Mouse (Mus musculus): ENCODE measurements around the gene Ovol2. TPM values are rescaled to one million over a fixed set of nuclear protein-coding genes. Genes with fewer than 3 reads are reported as not detected.

Gene Ovol2
- polyA plus RNA-seq, 1 experiment from 2014 or later = 0.29 TPM

DNA sequence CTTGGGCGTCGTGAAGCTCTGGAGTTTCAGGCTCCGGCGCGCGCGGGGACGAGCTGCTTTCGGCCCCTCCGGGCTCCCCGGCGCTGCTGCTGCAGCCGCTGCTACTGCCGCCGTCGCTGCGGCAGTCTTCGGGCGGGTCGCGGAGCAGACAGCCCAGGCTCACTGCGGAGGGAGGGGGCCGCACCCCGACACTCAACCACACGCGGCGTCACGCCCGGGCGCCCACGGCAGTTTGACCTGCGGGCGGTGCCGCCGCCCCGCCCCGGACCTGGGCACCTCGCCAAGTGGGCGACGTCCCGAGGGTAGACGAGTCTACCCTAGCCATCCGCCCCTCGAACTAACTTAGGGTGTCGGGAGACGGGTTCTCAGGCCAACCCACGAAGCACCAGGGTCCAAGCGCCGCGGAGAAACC, 980 bp downstream of the Ovol2 start:
- Histone ChIP-seq H3K4me3 (ENCODE audit: low read depth, low read length) (peak overlapping the region; percentile 42), H3K27me3 (ENCODE audit: control insufficient read depth, insufficient read depth, low read length) (peaks cover 66% of the 10 kb centered on the region), H3K9ac (ENCODE audit: low read length) (peak overlapping the region; percentile 36; the same call in 1 of the 2 replicates), H3K4me1 (ENCODE audit: control insufficient read depth, insufficient read depth, low read length) (peaks cover 20% of the 10 kb centered on the region), H3K36me3 (ENCODE audit: control insufficient read depth, insufficient read depth, low read length) (no peaks in the 10 kb centered on the region), H3K9me3 (ENCODE audit: control insufficient read depth, low read length) (no peaks in the 10 kb centered on the region), H3K27ac (ENCODE audit: low read depth, low read length) (no peak overlapping the region), H3K4me2 (peak overlapping the region; percentile 75)
- ATAC-seq (ENCODE audit: low FRiP score) (peak; percentile 39), DNase-seq (ENCODE audit: low spot score, missing footprints) (no peak)
- WGBS = under 1% methylated on average over 47 of the region's 50 CpGs

DNA sequence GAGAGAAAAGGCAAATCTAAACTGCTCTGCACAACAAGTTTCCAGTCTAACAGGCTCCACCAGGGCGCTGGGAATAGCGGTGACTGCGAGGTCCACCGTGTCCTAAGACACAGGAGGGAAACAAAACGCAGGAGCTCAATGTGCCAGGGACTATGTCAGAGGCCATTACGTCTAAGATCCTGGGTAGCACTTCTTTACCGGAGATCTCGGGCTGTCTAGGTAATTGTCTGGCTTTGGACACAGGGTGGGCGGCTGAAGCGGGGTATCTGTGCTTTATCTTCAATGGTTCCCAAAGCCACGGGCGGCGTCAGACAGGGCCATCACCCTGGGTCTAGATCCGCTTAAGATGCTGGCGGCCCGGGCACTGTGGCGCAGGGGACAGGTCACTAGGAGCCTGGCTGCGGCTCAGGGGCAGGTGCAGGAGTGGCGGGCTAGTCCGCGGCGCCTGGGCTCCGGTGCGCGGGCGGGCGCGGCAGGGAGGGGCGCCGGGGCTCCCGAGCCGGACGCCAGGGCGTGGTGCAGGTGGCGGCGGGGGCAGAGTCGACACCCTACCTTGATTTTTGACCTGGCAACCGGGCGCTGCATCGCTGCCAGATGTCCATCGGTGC, 1.5 kb downstream of the Ovol2 start:
- Histone ChIP-seq H3K4me2 (peak overlapping the region; percentile 75), H3K9ac (ENCODE audit: low read length) (peak overlapping the region; percentile 36; the same call in 1 of the 2 replicates), H3K4me1 (ENCODE audit: control insufficient read depth, insufficient read depth, low read length) (peaks cover 20% of the 10 kb centered on the region), H3K4me3 (ENCODE audit: low read depth, low read length) (peak overlapping the region; percentile 42), H3K9me3 (ENCODE audit: control insufficient read depth, low read length) (no peaks in the 10 kb centered on the region), H3K27me3 (ENCODE audit: control insufficient read depth, insufficient read depth, low read length) (peaks cover 66% of the 10 kb centered on the region), H3K36me3 (ENCODE audit: control insufficient read depth, insufficient read depth, low read length) (no peaks in the 10 kb centered on the region), H3K27ac (ENCODE audit: low read depth, low read length) (no peak overlapping the region)
- ATAC-seq (ENCODE audit: low FRiP score) (peak; percentile 17), DNase-seq (ENCODE audit: low spot score, missing footprints) (peak; percentile 95)
- under 1% methylated on average over 41 of the region's 41 CpGs for WGBS

DNA sequence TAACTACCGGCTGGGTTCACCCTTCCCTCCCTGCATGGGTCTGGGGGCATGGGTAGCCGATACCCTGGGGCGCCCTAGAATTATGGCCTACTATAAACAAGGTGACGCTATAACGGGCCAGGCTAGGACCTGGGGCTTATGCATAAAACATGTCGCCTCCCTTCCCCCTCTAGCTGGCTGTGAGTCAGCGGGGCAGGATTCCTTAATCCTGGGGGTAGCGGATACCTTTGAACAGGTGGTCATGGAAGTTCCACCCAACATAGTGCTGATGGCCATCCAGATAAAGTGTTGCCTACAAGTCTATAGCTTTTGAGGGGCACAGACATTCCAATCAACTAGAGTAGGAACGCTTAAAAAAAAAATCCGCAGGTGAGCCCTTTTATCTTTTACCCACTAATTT, 2.0 kb downstream of the Ovol2 start:
- Histone ChIP-seq H3K9me3 (ENCODE audit: control insufficient read depth, low read length) (no peaks in the 10 kb centered on the region), H3K36me3 (ENCODE audit: control insufficient read depth, insufficient read depth, low read length) (no peaks in the 10 kb centered on the region), H3K4me1 (ENCODE audit: control insufficient read depth, insufficient read depth, low read length) (peaks cover 20% of the 10 kb centered on the region), H3K4me2 (no peak overlapping the region), H3K9ac (ENCODE audit: low read length) (no peak overlapping the region), H3K4me3 (ENCODE audit: low read depth, low read length) (peak overlapping the region; percentile 42; the same call in 1 of the 2 replicates), H3K27ac (ENCODE audit: low read depth, low read length) (no peak overlapping the region), H3K27me3 (ENCODE audit: control insufficient read depth, insufficient read depth, low read length) (peaks cover 65% of the 10 kb centered on the region)
- peak; percentile 90 for DNase-seq (ENCODE audit: low spot score, missing footprints)
- peak; percentile 23; the same call in 1 of the 2 replicates for ATAC-seq (ENCODE audit: low FRiP score)
- WGBS = 2% methylated on average over 10 of the region's 10 CpGs

DNA sequence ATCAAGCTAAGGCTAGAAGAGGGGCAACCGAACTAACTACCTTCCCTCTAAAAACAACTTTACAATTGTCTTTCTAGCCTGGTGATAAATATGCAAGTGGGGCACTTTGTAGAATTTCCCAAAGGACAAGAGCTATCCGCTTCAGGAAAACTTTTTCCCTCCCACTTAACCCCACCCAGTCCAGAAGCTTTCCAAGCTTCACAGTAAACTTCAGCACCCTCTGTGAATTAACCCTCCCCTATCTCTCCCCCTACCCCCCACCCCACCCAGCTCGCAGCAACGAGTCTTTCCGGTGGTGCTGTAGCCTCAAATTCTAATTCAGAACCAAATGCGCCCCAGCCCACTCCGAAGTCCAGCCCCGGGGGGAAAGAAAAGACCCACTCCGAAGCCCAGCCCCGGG, 2.5 kb downstream of the Ovol2 start:
- H3K4me2 ChIP-seq = no peak overlapping the region
- no peaks in the 10 kb centered on the region for H3K9me3 ChIP-seq (ENCODE audit: control insufficient read depth, low read length)
- no peaks in the 10 kb centered on the region for H3K36me3 ChIP-seq (ENCODE audit: control insufficient read depth, insufficient read depth, low read length)
- H3K27me3 ChIP-seq (ENCODE audit: control insufficient read depth, insufficient read depth, low read length) = peaks cover 63% of the 10 kb centered on the region
- H3K4me1 ChIP-seq (ENCODE audit: control insufficient read depth, insufficient read depth, low read length) = peaks cover 20% of the 10 kb centered on the region
- H3K4me3 ChIP-seq (ENCODE audit: low read depth, low read length) = no peak overlapping the region
- ATAC-seq (ENCODE audit: low FRiP score) = no peak
- no peak overlapping the region for H3K9ac ChIP-seq (ENCODE audit: low read length)
- 3% methylated on average over 9 of the region's 10 CpGs for WGBS
- no peak overlapping the region for H3K27ac ChIP-seq (ENCODE audit: low read depth, low read length)
- peak; percentile 85 for DNase-seq (ENCODE audit: low spot score, missing footprints)

DNA sequence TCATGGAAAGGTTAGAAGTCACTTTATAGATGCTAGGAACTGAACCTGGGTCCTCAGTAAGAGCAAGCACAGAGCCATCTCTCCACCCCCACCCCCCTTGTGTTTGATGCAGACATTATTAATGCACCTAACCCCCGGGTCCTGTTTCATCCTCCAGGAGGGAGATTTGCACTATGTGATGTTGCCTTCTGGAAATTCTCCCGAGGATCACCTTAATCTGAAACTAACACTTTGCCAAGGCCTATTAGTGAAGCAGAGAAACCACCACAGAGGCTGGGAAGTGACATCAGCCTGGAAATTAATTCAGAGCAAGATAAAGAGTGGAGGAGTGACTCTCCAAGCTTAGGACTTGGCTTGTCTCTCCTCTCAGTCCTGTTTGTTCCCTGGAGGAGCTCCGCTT, 7.7 kb downstream of the Ovol2 start:
- no peak overlapping the region for H3K9ac ChIP-seq (ENCODE audit: low read length)
- no peaks in the 10 kb centered on the region for H3K36me3 ChIP-seq (ENCODE audit: control insufficient read depth, insufficient read depth, low read length)
- H3K27me3 ChIP-seq (ENCODE audit: control insufficient read depth, insufficient read depth, low read length) = peaks cover 11% of the 10 kb centered on the region
- H3K4me1 ChIP-seq (ENCODE audit: control insufficient read depth, insufficient read depth, low read length) = no peaks in the 10 kb centered on the region
- no peaks in the 10 kb centered on the region for H3K9me3 ChIP-seq (ENCODE audit: control insufficient read depth, low read length)
- ATAC-seq (ENCODE audit: low FRiP score) = no peak
- H3K4me3 ChIP-seq (ENCODE audit: low read depth, low read length) = no peak overlapping the region
- WGBS = 67% methylated on average over 3 of the region's 3 CpGs
- no peak overlapping the region for H3K27ac ChIP-seq (ENCODE audit: low read depth, low read length)
- DNase-seq (ENCODE audit: low spot score, missing footprints) = no peak
- H3K4me2 ChIP-seq = no peak overlapping the region

DNA sequence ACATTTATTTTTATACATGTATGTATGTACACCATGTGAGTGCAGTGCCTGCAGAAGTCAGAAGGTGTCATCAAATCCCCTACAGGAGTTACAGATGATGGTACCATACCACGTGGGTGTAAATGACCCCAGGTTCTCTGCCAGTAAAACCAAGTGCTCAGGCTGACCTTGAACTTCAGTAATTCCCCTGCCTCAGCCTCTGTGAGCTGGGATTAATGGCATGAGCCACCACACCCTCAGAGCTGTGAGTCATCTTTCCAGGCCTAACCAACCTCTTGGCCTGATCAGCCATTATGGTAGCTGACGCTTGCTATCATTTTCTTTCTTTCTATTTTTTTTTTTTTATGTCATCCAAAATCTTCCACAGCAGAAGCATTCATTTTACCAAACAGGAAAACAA, 20.6 kb downstream of the Ovol2 start:
- Histone ChIP-seq H3K27me3 (ENCODE audit: control insufficient read depth, insufficient read depth, low read length) (no peaks in the 10 kb centered on the region), H3K9me3 (ENCODE audit: control insufficient read depth, low read length) (no peaks in the 10 kb centered on the region), H3K4me2 (no peak overlapping the region), H3K4me1 (ENCODE audit: control insufficient read depth, insufficient read depth, low read length) (peaks cover 6% of the 10 kb centered on the region), H3K27ac (ENCODE audit: low read depth, low read length) (no peak overlapping the region), H3K9ac (ENCODE audit: low read length) (no peak overlapping the region), H3K36me3 (ENCODE audit: control insufficient read depth, insufficient read depth, low read length) (no peaks in the 10 kb centered on the region), H3K4me3 (ENCODE audit: low read depth, low read length) (no peak overlapping the region)
- ATAC-seq (ENCODE audit: low FRiP score) = no peak
- WGBS = 88% methylated on average over 2 of the region's 2 CpGs
- DNase-seq (ENCODE audit: low spot score, missing footprints) = no peak

DNA sequence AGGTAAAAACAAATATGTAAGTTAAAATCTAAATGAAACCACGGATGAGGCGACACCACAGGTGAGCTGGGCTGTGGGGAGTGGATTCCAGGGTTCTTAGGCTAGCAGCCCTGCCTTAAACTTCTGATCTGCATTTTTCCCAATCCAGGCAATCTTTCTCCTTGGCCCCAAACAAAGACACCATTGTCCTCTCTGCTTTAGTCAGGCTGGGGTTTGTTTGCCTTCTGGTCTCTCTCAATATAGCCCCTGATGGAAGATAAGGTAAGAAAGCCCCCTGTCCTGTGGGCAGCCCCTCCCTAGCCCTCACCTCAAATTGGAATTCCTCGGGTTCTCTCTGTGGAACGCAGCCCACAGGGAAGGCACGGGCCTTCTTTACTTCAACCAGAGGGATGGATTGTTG, 21.7 kb downstream of the Ovol2 start:
- Histone ChIP-seq H3K36me3 (ENCODE audit: control insufficient read depth, insufficient read depth, low read length) (no peaks in the 10 kb centered on the region), H3K4me1 (ENCODE audit: control insufficient read depth, insufficient read depth, low read length) (peaks cover 6% of the 10 kb centered on the region), H3K27ac (ENCODE audit: low read depth, low read length) (no peak overlapping the region), H3K9ac (ENCODE audit: low read length) (no peak overlapping the region), H3K9me3 (ENCODE audit: control insufficient read depth, low read length) (no peaks in the 10 kb centered on the region), H3K4me2 (no peak overlapping the region), H3K4me3 (ENCODE audit: low read depth, low read length) (no peak overlapping the region), H3K27me3 (ENCODE audit: control insufficient read depth, insufficient read depth, low read length) (no peaks in the 10 kb centered on the region)
- DNase-seq (ENCODE audit: low spot score, missing footprints) (peak; percentile 85), ATAC-seq (ENCODE audit: low FRiP score) (0 out of 2 replicates have a peak, but pooled peaks have one; percentile 16)
- 24% methylated on average over 5 of the region's 5 CpGs for WGBS

DNA sequence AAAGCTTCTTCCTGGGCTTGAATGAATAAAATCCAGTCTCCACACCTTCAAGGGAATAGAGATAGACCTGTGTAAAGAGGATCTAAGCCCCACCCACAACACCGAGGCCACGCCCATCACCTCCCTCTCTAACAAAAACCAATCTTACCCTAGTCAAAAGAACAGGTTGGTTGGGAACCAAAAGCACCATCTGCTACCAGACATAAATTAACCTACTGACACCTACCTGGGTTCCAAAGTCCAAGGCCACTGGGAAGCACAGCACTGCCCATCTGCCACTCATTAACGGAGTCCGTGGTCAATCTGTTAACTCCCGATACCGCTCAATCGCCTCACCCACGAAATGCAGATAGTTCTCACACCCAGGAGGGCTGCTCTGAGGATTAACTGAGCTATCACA, 23.4 kb downstream of the Ovol2 start:
- ATAC-seq (ENCODE audit: low FRiP score) = no peak
- no peak overlapping the region for H3K27ac ChIP-seq (ENCODE audit: low read depth, low read length)
- no peaks in the 10 kb centered on the region for H3K36me3 ChIP-seq (ENCODE audit: control insufficient read depth, insufficient read depth, low read length)
- no peaks in the 10 kb centered on the region for H3K9me3 ChIP-seq (ENCODE audit: control insufficient read depth, low read length)
- no peak overlapping the region for H3K9ac ChIP-seq (ENCODE audit: low read length)
- H3K4me3 ChIP-seq (ENCODE audit: low read depth, low read length) = no peak overlapping the region
- H3K27me3 ChIP-seq (ENCODE audit: control insufficient read depth, insufficient read depth, low read length) = no peaks in the 10 kb centered on the region
- 59% methylated on average over 8 of the region's 8 CpGs for WGBS
- no peak for DNase-seq (ENCODE audit: low spot score, missing footprints)
- no peak overlapping the region for H3K4me2 ChIP-seq
- peaks cover 6% of the 10 kb centered on the region for H3K4me1 ChIP-seq (ENCODE audit: control insufficient read depth, insufficient read depth, low read length)

DNA sequence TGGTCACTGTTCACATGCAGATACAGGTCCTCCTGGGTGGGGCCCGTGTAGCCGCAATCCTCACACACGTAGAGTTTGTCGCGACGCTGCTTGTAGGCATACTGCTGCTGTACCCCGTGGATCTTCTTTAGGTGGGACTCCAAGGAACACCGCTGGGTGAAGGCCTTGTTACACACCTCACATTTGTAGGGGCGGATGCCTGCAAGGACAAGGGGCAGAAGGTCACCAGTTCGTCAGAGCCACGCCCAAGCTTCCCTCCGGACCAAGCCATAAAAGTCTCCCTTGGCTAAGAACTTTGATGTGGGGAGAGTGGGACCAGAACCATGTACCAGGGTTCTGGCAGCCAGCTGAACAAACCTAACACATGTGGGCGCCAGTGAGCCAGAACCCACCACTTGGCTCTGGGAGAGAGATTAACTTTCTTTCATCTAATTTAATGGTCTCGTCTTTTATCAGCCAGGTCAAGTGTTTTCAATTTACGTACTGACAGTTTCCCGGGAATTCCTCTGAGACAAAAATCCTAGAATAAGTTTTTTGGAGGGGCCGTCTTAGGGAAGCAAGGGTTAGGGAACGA, 26.1 kb downstream of the Ovol2 start:
- no peaks in the 10 kb centered on the region for H3K9me3 ChIP-seq (ENCODE audit: control insufficient read depth, low read length)
- no peak for ATAC-seq (ENCODE audit: low FRiP score)
- no peaks in the 10 kb centered on the region for H3K27me3 ChIP-seq (ENCODE audit: control insufficient read depth, insufficient read depth, low read length)
- H3K4me3 ChIP-seq (ENCODE audit: low read depth, low read length) = no peak overlapping the region
- H3K27ac ChIP-seq (ENCODE audit: low read depth, low read length) = no peak overlapping the region
- H3K4me1 ChIP-seq (ENCODE audit: control insufficient read depth, insufficient read depth, low read length) = peaks cover 6% of the 10 kb centered on the region
- no peaks in the 10 kb centered on the region for H3K36me3 ChIP-seq (ENCODE audit: control insufficient read depth, insufficient read depth, low read length)
- no peak for DNase-seq (ENCODE audit: low spot score, missing footprints)
- no peak overlapping the region for H3K4me2 ChIP-seq
- WGBS = 73% methylated on average over 18 of the region's 18 CpGs
- no peak overlapping the region for H3K9ac ChIP-seq (ENCODE audit: low read length)

All from midbrain, embryonic 11.5 days (tissue).